Comparison of ENCODE assay signal across 8 mouse cellular contexts in the genomic region with DNA sequence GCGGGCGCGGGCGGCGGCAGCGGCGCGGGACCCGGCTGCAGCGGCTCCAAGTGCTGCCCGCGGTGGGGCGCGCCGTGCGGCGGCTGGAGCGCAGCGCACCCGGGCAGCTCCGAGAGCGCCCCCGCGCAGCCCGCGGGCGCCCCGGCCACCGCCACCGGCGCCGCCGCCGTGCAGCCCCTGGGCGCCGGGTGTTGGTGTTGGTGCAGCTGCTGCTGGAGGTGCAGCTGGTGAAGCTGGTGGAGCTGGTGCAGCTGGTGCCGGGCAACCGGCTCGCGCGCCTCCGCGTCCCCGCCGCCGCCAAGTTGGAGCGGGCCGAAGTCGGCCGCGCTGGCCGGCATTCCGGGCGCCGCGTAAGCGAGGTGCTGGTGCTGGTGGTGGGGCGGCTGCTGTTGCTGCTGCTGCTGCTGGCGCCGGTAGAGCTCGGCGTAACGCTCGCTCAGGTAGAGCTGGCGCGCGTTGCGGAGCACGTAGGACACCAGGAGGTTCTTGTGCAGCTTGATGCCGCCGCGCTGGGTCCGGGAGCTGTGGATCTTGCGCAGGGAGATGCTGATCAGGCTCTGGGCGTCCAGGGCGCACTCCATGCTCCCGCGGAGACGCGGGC. TPM values are rescaled to one million over a fixed set of nuclear protein-coding genes. Genes with fewer than 3 reads are reported as not detected.
DNase-seq lines count a peak whose midpoint lies in the region; ATAC-seq and TF ChIP-seq lines count a peak whose summit lies in the region.

No protein-coding gene starts in this region.

- H3K4me3 ChIP-seq in embryonic fibroblast, embryonic 13.5 days (ENCODE audit: insufficient read depth, low read length), result peak overlapping the region; percentile 76
- H3K4me3 ChIP-seq in kidney, embryonic 15.5 days (replicated peaks), result peak overlapping the region; percentile 87
- H3K4me3 ChIP-seq in stomach, embryonic 15.5 days (replicated peaks), result peak overlapping the region; percentile 88

- intact Hi-C loops in left cerebral cortex, postnatal 10 days (cut with DNase I), result loop anchor here (2.0 to 5.0 kb wide), 3 partner anchors 74 to 321 kb away; a partner anchor contains a TSS

- H3K27me3 ChIP-seq in Patski, result no peaks in the 10 kb centered on the region
- H3K27me3 ChIP-seq in kidney, embryonic 15.5 days, result no peaks in the 10 kb centered on the region
- H3K27me3 ChIP-seq in stomach, embryonic 15.5 days (replicated peaks), result no peaks in the 10 kb centered on the region

- CTCF ChIA-PET in Patski (lab: Charles Lee), result no interaction called here

- peaks cover 8% of the 10 kb centered on the region for H3K4me1 ChIP-seq in embryonic fibroblast, embryonic 13.5 days (ENCODE audit: control insufficient read depth, insufficient read depth, low read length)
- H3K4me1 ChIP-seq in kidney, embryonic 15.5 days, result peaks cover 50% of the 10 kb centered on the region
- H3K4me1 ChIP-seq in stomach, embryonic 15.5 days, result peaks cover 26% of the 10 kb centered on the region

- peak overlapping the region; percentile 97 for H3K9ac ChIP-seq in kidney, embryonic 15.5 days
- peak overlapping the region; percentile 82 for H3K9ac ChIP-seq in stomach, embryonic 15.5 days

- WGBS in kidney, embryonic 15.5 days, result under 1% methylated on average over 75 of the region's 80 CpGs
- WGBS in stomach, embryonic 15.5 days, result under 1% methylated on average over 77 of the region's 80 CpGs

- in situ Hi-C loops in Patski (cut with MboI; ENCODE audit: low pct_unique_long_range_greater_than_20kb), result loop anchor here (5.0 kb wide), 2 partner anchors 36 to 244 kb away; no protein-coding TSS in a partner anchor

- TF ChIP-seq POLR2A in embryonic fibroblast, embryonic 13.5 days (IDR thresholded peaks at IDR 0.05; ENCODE audit: low read depth, low read length), result no peak

- POLR2A ChIA-PET in Patski (lab: Charles Lee), result interaction anchor here (0.5 to 7.5 kb wide), 23 partner anchors 11 to 434 kb away, joined by 3 to 65 read pairs (median 5); a partner anchor contains a TSS

- H3K36me3 ChIP-seq in kidney, embryonic 15.5 days, result no peaks in the 10 kb centered on the region
- no peaks in the 10 kb centered on the region for H3K36me3 ChIP-seq in stomach, embryonic 15.5 days

- peak overlapping the region; percentile 97 for H3K4me2 ChIP-seq in kidney, embryonic 15.5 days
- H3K4me2 ChIP-seq in stomach, embryonic 15.5 days, result peak overlapping the region; percentile 89

- DNase-seq in kidney, adult 18-20 months, result peak; percentile 82
- DNase-seq in kidney, postnatal 10 days, result no peak
- DNase-seq in Patski (ENCODE audit: low read depth, low spot score), result no peak
- DNase-seq in lung, postnatal 14 days, result peak; percentile 39
- DNase-seq in left cerebral cortex, postnatal 10 days (ENCODE audit: extremely low spot score in 1 of 2, low spot score in 2 of 2), result no peak

- ATAC-seq in Patski, result peak; percentile 3
- peak; percentile 16; the same call in 1 of the 2 replicates for ATAC-seq in kidney, embryonic 15.5 days (replicated peaks; ENCODE audit: low FRiP score)
- peak; percentile 14; the same call in 1 of the 2 replicates for ATAC-seq in stomach, embryonic 15.5 days (ENCODE audit: insufficient read depth, low FRiP score, low read depth)

- peak overlapping the region; percentile 98 for H3K27ac ChIP-seq in embryonic fibroblast, embryonic 13.5 days (ENCODE audit: insufficient read depth, low read length)
- H3K27ac ChIP-seq in kidney, embryonic 15.5 days, result peak overlapping the region; percentile 98
- H3K27ac ChIP-seq in stomach, embryonic 15.5 days, result peak overlapping the region; percentile 97

- no peaks in the 10 kb centered on the region for H3K9me3 ChIP-seq in kidney, embryonic 15.5 days (replicated peaks)
- no peaks in the 10 kb centered on the region for H3K9me3 ChIP-seq in stomach, embryonic 15.5 days

- TF ChIP-seq CTCF in Patski (IDR thresholded peaks at IDR 0.05), result no peak
- TF ChIP-seq CTCF in embryonic fibroblast, embryonic 13.5 days (IDR thresholded peaks at IDR 0.05; ENCODE audit: borderline replicate concordance, insufficient read depth, low read length), result no peak

RNA-seq across cellular contexts. Expression of a gene that starts 0.5 kb away (rescaled TPM):
- polyA plus RNA-seq in Patski (2021), result 70.7 TPM
- 17.1 and 18.1 TPM in 2 replicates for polyA plus RNA-seq in embryonic fibroblast, embryonic 13.5 days (2011; ENCODE audit: insufficient read length, low read depth, missing spikeins)
- 3.3 and 3.5 TPM in 2 replicates for polyA plus RNA-seq in kidney, embryonic 15.5 days (2015; fragmentation: Nextera tagmentation; extraction: Ambion mirVana)
- polyA plus RNA-seq in stomach, embryonic 15.5 days (2015; fragmentation: Nextera tagmentation; extraction: Ambion mirVana), result 3.2 and 3.3 TPM in 2 replicates
- 1 to 10 TPM; 7.8 to 9.8 TPM for total RNA-seq in left cerebral cortex, postnatal 10 days (2021)

RNA-seq across cellular contexts. Expression of a gene that starts 57.7 kb away (rescaled TPM):
- 165 TPM for polyA plus RNA-seq in Patski (2021)
- 126 and 137 TPM in 2 replicates for polyA plus RNA-seq in embryonic fibroblast, embryonic 13.5 days (2011; ENCODE audit: insufficient read length, low read depth, missing spikeins)
- 162 and 175 TPM in 2 replicates for polyA plus RNA-seq in kidney, embryonic 15.5 days (2015; fragmentation: Nextera tagmentation; extraction: Ambion mirVana)
- 128 and 137 TPM in 2 replicates for polyA plus RNA-seq in stomach, embryonic 15.5 days (2015; fragmentation: Nextera tagmentation; extraction: Ambion mirVana)
- total RNA-seq in left cerebral cortex, postnatal 10 days (2021), result 100 to 1,000 TPM; 144 to 145 TPM

RNA-seq across cellular contexts. Expression of a gene that starts 57.9 kb away (rescaled TPM):
- polyA plus RNA-seq in Patski (2021), result 86.1 TPM
- polyA plus RNA-seq in embryonic fibroblast, embryonic 13.5 days (2011; ENCODE audit: insufficient read length, low read depth, missing spikeins), result 22.3 and 29.1 TPM in 2 replicates
- polyA plus RNA-seq in kidney, embryonic 15.5 days (2015; fragmentation: Nextera tagmentation; extraction: Ambion mirVana), result 27.2 and 30.9 TPM in 2 replicates
- 22.2 and 24.2 TPM in 2 replicates for polyA plus RNA-seq in stomach, embryonic 15.5 days (2015; fragmentation: Nextera tagmentation; extraction: Ambion mirVana)
- 10 to 100 TPM; 39.7 to 40.3 TPM for total RNA-seq in left cerebral cortex, postnatal 10 days (2021)

Comparison
In these comparisons a context has a peak if more than half of its experiments do, and no peak if none do; other contexts are left out.
1. DNase-seq: peak in kidney, adult 18-20 months (single experiment) and lung, postnatal 14 days (single experiment); none in kidney, postnatal 10 days (single experiment), Patski (single experiment) and left cerebral cortex, postnatal 10 days (0 of 2).
2. Peak in every context shown above with its lines, with median percentiles within 50 percentile points of each other: ATAC-seq, H3K27ac ChIP-seq and H3K4me3 ChIP-seq.